Mouse (Mus musculus): ENCODE data around the gene Pnpla1.

GRCm38 (mm10) chr17:28916520-28916919, 58.3 kb downstream of the Pnpla1 start:
- TF ChIP-seq CTCF (IDR thresholded peaks at IDR 0.05; ENCODE audit: low read depth), result no peak
- TF ChIP-seq EP300 (optimal IDR thresholded peaks at IDR 0.05), result no peak

Data from stomach, postnatal 0 days (tissue).